Mouse (Mus musculus): ENCODE data around the gene Gm10234. TPM values are rescaled to one million over a fixed set of nuclear protein-coding genes. Genes with fewer than 3 reads are reported as not detected.

Gene Gm10234
- total RNA-seq (2023), result not detected

DNA sequence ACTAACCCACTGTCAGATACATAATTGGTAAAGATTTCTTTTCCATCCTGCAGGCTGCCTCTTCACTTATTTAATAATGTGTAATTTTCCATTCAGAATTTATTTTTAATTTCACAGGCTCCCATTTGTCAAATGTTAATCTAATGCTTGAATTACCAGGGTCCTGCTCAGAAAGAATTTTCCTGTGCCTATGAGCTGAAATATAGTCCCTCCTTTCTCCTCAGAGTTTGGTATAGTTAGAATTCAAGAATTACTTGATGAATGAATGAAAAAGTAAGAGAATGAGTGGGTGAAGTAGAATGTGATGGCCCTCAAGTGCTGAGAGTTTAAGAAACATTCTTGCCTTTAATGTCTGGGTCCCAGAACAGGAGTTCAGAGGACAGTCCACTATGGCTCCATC lies at the start of gene Gm10234:
Gene Gm10234 (plus strand): TSS at position 301 of the 400 bp plus-strand sequence.

Other genes starting within 250 kb of the Gm10234 start
- 1 to 10 TPM; 6.0 to 6.9 TPM for gene Kbtbd8, start 204.9 kb upstream of the Gm10234 start, total RNA-seq (2023)